Mouse (Mus musculus) stomach, embryonic 15.5 days (tissue): ENCODE data around the gene Atg16l1. TPM values are rescaled to one million over a fixed set of nuclear protein-coding genes. Genes with fewer than 3 reads are reported as not detected.
A peak's percentile ranks its signal among the peaks of the same experiment; 100 is the strongest.

Experiments used
- ATAC-seq: fragments of 200-750 bp; cut with Nextera tagmentation; 2 replicates; pipeline ENCODE4 v1.8.0; 2017; ENCODE audit warnings: low read depth, moderate number of reproducible peaks, moderate TSS enrichment; ENCODE audit not compliant: insufficient read depth, low FRiP score
- H3K27ac ChIP-seq: fragments of 300-500 bp; sonication (generic); 2 replicates; pipeline ENCODE4 v1.5.1; 2015; ENCODE audit warnings: mild to moderate bottlenecking, inconsistent platforms
- H3K27me3 ChIP-seq: fragments of 300-500 bp; sonication (generic); replicated peaks from 2 replicates; pipeline ENCODE4 v1.6.1; 2015; ENCODE audit warnings: inconsistent platforms
- H3K36me3 ChIP-seq: fragments of 300-500 bp; sonication (generic); 2 replicates; pipeline ENCODE4 v1.6.1; 2015; ENCODE audit warnings: inconsistent platforms
- H3K4me1 ChIP-seq: fragments of 300-500 bp; sonication (generic); 2 replicates; pipeline ENCODE4 v1.6.1; 2015; ENCODE audit warnings: inconsistent platforms
- H3K4me2 ChIP-seq: fragments of 300-500 bp; sonication (generic); 2 replicates; pipeline ENCODE4 v1.6.1; 2015; ENCODE audit warnings: mild to moderate bottlenecking, inconsistent platforms
- H3K4me3 ChIP-seq: fragments of 300-500 bp; sonication (generic); replicated peaks from 2 replicates; pipeline ENCODE4 v1.5.1; 2015; ENCODE audit warnings: inconsistent platforms
- H3K9ac ChIP-seq: fragments of 300-500 bp; sonication (generic); 2 replicates; pipeline ENCODE4 v1.6.1; 2015; ENCODE audit warnings: inconsistent platforms
- H3K9me3 ChIP-seq: fragments of 300-500 bp; sonication (generic); 2 replicates; pipeline ENCODE4 v1.6.1; 2016; ENCODE audit warnings: inconsistent platforms
- WGBS: fragments of 180-500 bp; shearing (Covaris S2); methylation state at CpG from one replicate; pipeline ENCODE4 v1.1.7; 2015; 5-methylcytosine and 5-hydroxymethylcytosine counted together
- polyA plus RNA-seq: library from polyadenylated mRNA; unstranded; fragments of >200 nt; fragmentation: Nextera tagmentation; extraction: Ambion mirVana; gene quantifications from 2 replicates; pipeline ENCODE4 v1.2.1, GENCODE M21; 2015

Gene Atg16l1
- polyA plus RNA-seq, 1 experiment from 2014 or later: 28.0 TPM

- H3K4me3 ChIP-seq: no peak overlapping the region
- no peak for ATAC-seq
- H3K27ac ChIP-seq: no peak overlapping the region
- no peak overlapping the region for H3K4me2 ChIP-seq
- H3K27me3 ChIP-seq: no peaks in the 10 kb centered on the region
- 69% methylated on average over 5 of the region's 5 CpGs for WGBS
- H3K36me3 ChIP-seq: peaks cover 66% of the 10 kb centered on the region
- no peaks in the 10 kb centered on the region for H3K9me3 ChIP-seq
- H3K9ac ChIP-seq: no peak overlapping the region
- H3K4me1 ChIP-seq: no peaks in the 10 kb centered on the region
Observed at GRCm38 (mm10) chr1:87779204-87779785, 23.6 kb downstream of the Atg16l1 start.

- Histone ChIP-seq H3K4me3 (no peak overlapping the region), H3K9me3 (no peaks in the 10 kb centered on the region), H3K9ac (no peak overlapping the region), H3K36me3 (peaks cover 52% of the 10 kb centered on the region), H3K4me1 (no peaks in the 10 kb centered on the region), H3K27me3 (no peaks in the 10 kb centered on the region), H3K27ac (peak overlapping the region; percentile 50), H3K4me2 (no peak overlapping the region)
- 77% methylated on average over 8 of the region's 8 CpGs for WGBS
- ATAC-seq: no peak; the same call in 1 of the 2 replicates
Observed at GRCm38 (mm10) chr1:87785703-87786102, 30.0 kb downstream of the Atg16l1 start.

- Histone ChIP-seq H3K9me3 (no peaks in the 10 kb centered on the region), H3K9ac (no peak overlapping the region), H3K4me3 (no peak overlapping the region), H3K27ac (0 out of 2 replicates have a peak overlapping the region, but pooled peaks have one; percentile 50), H3K27me3 (no peaks in the 10 kb centered on the region), H3K36me3 (peaks cover 52% of the 10 kb centered on the region), H3K4me1 (no peaks in the 10 kb centered on the region), H3K4me2 (no peak overlapping the region)
- 55% methylated on average over 7 of the region's 7 CpGs for WGBS
- ATAC-seq: 0 out of 2 replicates have a peak, but pooled peaks have one; percentile 43
Observed at GRCm38 (mm10) chr1:87786251-87786650, 30.6 kb downstream of the Atg16l1 start.

GRCm38 (mm10) chr1:87789665-87790064 is 34.0 kb downstream of the Atg16l1 start:
- Histone ChIP-seq H3K27ac (no peak overlapping the region), H3K9ac (no peak overlapping the region), H3K36me3 (peaks cover 55% of the 10 kb centered on the region), H3K9me3 (no peaks in the 10 kb centered on the region), H3K4me2 (no peak overlapping the region), H3K4me1 (no peaks in the 10 kb centered on the region), H3K27me3 (no peaks in the 10 kb centered on the region), H3K4me3 (no peak overlapping the region)
- no peak for ATAC-seq
- WGBS: 91% methylated on average over 8 of the region's 8 CpGs

GRCm38 (mm10) chr1:87792438-87793137 is 36.9 kb downstream of the Atg16l1 start:
- H3K4me1 ChIP-seq: no peaks in the 10 kb centered on the region
- no peak overlapping the region for H3K27ac ChIP-seq
- H3K27me3 ChIP-seq: no peaks in the 10 kb centered on the region
- H3K4me3 ChIP-seq: no peak overlapping the region
- ATAC-seq: no peak
- H3K9me3 ChIP-seq: no peaks in the 10 kb centered on the region
- 76% methylated on average over 4 of the region's 4 CpGs for WGBS
- no peak overlapping the region for H3K4me2 ChIP-seq
- H3K9ac ChIP-seq: no peak overlapping the region
- peaks cover 39% of the 10 kb centered on the region for H3K36me3 ChIP-seq

GRCm38 (mm10) chr1:87793138-87793449 is 37.4 kb downstream of the Atg16l1 start:
- Histone ChIP-seq H3K4me1 (no peaks in the 10 kb centered on the region), H3K27ac (no peak overlapping the region), H3K4me2 (no peak overlapping the region), H3K9ac (no peak overlapping the region), H3K36me3 (peaks cover 37% of the 10 kb centered on the region), H3K9me3 (no peaks in the 10 kb centered on the region), H3K27me3 (no peaks in the 10 kb centered on the region), H3K4me3 (no peak overlapping the region)
- ATAC-seq: no peak
- WGBS: 93% methylated on average over 6 of the region's 6 CpGs

- 67% methylated on average over 1 of the region's 1 CpGs for WGBS
- H3K4me3 ChIP-seq: no peak overlapping the region
- H3K9ac ChIP-seq: no peak overlapping the region
Observed at GRCm38 (mm10) chr1:87797702-87798101, 42.0 kb downstream of the Atg16l1 start.

GRCm38 (mm10) chr1:87798306-87798705 is 42.6 kb downstream of the Atg16l1 start:
- ATAC-seq: no peak
- H3K27ac ChIP-seq: no peak overlapping the region
- H3K4me1 ChIP-seq: no peaks in the 10 kb centered on the region
- H3K4me3 ChIP-seq: no peak overlapping the region
- H3K9me3 ChIP-seq: no peaks in the 10 kb centered on the region
- H3K9ac ChIP-seq: no peak overlapping the region
- H3K36me3 ChIP-seq: no peaks in the 10 kb centered on the region
- WGBS: 83% methylated on average over 2 of the region's 2 CpGs
- no peak overlapping the region for H3K4me2 ChIP-seq
- H3K27me3 ChIP-seq: no peaks in the 10 kb centered on the region

More at GRCm38 (mm10) chr1:87797702-87798101, 42.0 kb downstream of the Atg16l1 start:
- Histone ChIP-seq H3K4me2 (no peak overlapping the region), H3K27ac (no peak overlapping the region), H3K9me3 (no peaks in the 10 kb centered on the region), H3K4me1 (no peaks in the 10 kb centered on the region), H3K27me3 (no peaks in the 10 kb centered on the region), H3K36me3 (peaks cover 5% of the 10 kb centered on the region; the same call in 1 of the 2 replicates)
- no peak for ATAC-seq

GRCm38 (mm10) chr1:87803576-87803975 is 47.9 kb downstream of the Atg16l1 start, which contains the start of gene Sag:
Sag (plus strand) TSS chr1:87803680.
- 58% methylated on average over 6 of the region's 6 CpGs for WGBS
- Histone ChIP-seq H3K36me3 (no peaks in the 10 kb centered on the region), H3K27me3 (no peaks in the 10 kb centered on the region), H3K9ac (no peak within 1 kb of the TSS), H3K4me1 (no peaks in the 10 kb centered on the region), H3K9me3 (no peaks in the 10 kb centered on the region), H3K4me3 (no peak within 1 kb of the TSS), H3K27ac (no peak within 1 kb of the TSS), H3K4me2 (no peak within 1 kb of the TSS)
- no peak for ATAC-seq

- ATAC-seq: no peak
- H3K9ac ChIP-seq: no peak overlapping the region
- 79% methylated on average over 1 of the region's 1 CpGs for WGBS
Observed at GRCm38 (mm10) chr1:87807751-87808150, 52.1 kb downstream of the Atg16l1 start.

GRCm38 (mm10) chr1:87811391-87811790 is 55.7 kb downstream of the Atg16l1 start:
- Histone ChIP-seq H3K9me3 (no peaks in the 10 kb centered on the region), H3K27ac (no peak overlapping the region), H3K27me3 (no peaks in the 10 kb centered on the region), H3K36me3 (no peaks in the 10 kb centered on the region), H3K4me1 (no peaks in the 10 kb centered on the region), H3K9ac (no peak overlapping the region), H3K4me2 (no peak overlapping the region), H3K4me3 (no peak overlapping the region)
- ATAC-seq: no peak
- 84% methylated on average over 7 of the region's 7 CpGs for WGBS

More at GRCm38 (mm10) chr1:87807751-87808150, 52.1 kb downstream of the Atg16l1 start:
- Histone ChIP-seq H3K9me3 (no peaks in the 10 kb centered on the region), H3K27ac (no peak overlapping the region), H3K4me3 (no peak overlapping the region), H3K4me2 (no peak overlapping the region), H3K4me1 (no peaks in the 10 kb centered on the region), H3K36me3 (no peaks in the 10 kb centered on the region), H3K27me3 (no peaks in the 10 kb centered on the region)

- H3K4me1 ChIP-seq: no peaks in the 10 kb centered on the region
- WGBS: 62% methylated on average over 10 of the region's 10 CpGs
- no peak overlapping the region for H3K4me2 ChIP-seq
- H3K4me3 ChIP-seq: no peak overlapping the region
- no peaks in the 10 kb centered on the region for H3K9me3 ChIP-seq
- no peak overlapping the region for H3K9ac ChIP-seq
- H3K27ac ChIP-seq: no peak overlapping the region
- H3K27me3 ChIP-seq: no peaks in the 10 kb centered on the region
- ATAC-seq: no peak
- no peaks in the 10 kb centered on the region for H3K36me3 ChIP-seq
Observed at GRCm38 (mm10) chr1:87812061-87812460, 56.4 kb downstream of the Atg16l1 start.
